Mouse (Mus musculus) cerebral cortex, adult 2 months (tissue): Measurements from ENCODE around the gene Gm20696.

Source experiments
- WGBS: fragments of 180-500 bp; shearing (Covaris S2); methylation state at CpG from one replicate; pipeline ENCODE4 v1.1.7; 2018; 5-methylcytosine and 5-hydroxymethylcytosine counted together

Gm20696 gene

GRCm38 (mm10) chr6:99212461-99212860 is 454.1 kb downstream of the Gm20696 start:
- 89% methylated on average over 4 of the region's 4 CpGs for WGBS

- WGBS, result 78% methylated on average over 5 of the region's 5 CpGs
Observed at GRCm38 (mm10) chr6:99211663-99212333, 454.8 kb downstream of the Gm20696 start.

- 63% methylated on average over 7 of the region's 7 CpGs for WGBS
Observed at GRCm38 (mm10) chr6:99210161-99210560, 456.4 kb downstream of the Gm20696 start.
